Mouse (Mus musculus) lung, postnatal 0 days (tissue): ENCODE results near the gene Rps2.
A peak's percentile ranks its signal among the peaks of the same experiment; 100 is the strongest.

Experiments
- CTCF ChIP-seq: IDR thresholded peaks from 2 replicates; pipeline ENCODE4 v1.5.1; 2016; ENCODE audit warnings: antibody characterized with exemption, mild to moderate bottlenecking
- EP300 ChIP-seq: IDR thresholded peaks from 2 replicates; pipeline ENCODE4 v1.6.1; 2016; ENCODE audit warnings: antibody characterized with exemption, mild to moderate bottlenecking, control low read depth

GRCm38 (mm10) chr17:24669545-24670245 is 48.2 kb upstream of the Rps2 start, which contains the start of gene Zfp598:
- peak; percentile 40 for TF ChIP-seq CTCF
- TF ChIP-seq EP300: no peak
